Mouse (Mus musculus) erythroblast, embryonic 14.5 days (primary cell): Measurements from ENCODE around the gene Stx11. TPM values are rescaled to one million over a fixed set of nuclear protein-coding genes. Genes with fewer than 3 reads are reported as not detected.
"Not testable (repeated sequence)": the region's sequence is repeated elsewhere in the genome, so short reads cannot be mapped to it uniquely, and the experiment has no call there.

ENCODE experiments used
- H3K27me3 ChIP-seq: 2 replicates; pipeline ENCODE4 v1.6.1; 2012; ENCODE audit warnings: inconsistent platforms; ENCODE audit not compliant: control insufficient read depth
- H3K36me3 ChIP-seq: 2 replicates; pipeline ENCODE4 v1.6.1; 2012; ENCODE audit warnings: mild to moderate bottlenecking, inconsistent platforms; ENCODE audit not compliant: control insufficient read depth
- H3K4me1 ChIP-seq: 2 replicates; pipeline ENCODE4 v1.6.1; 2012; ENCODE audit warnings: inconsistent platforms; ENCODE audit not compliant: control insufficient read depth
- H3K4me3 ChIP-seq: replicated peaks from 2 replicates; pipeline ENCODE3; 2012; ENCODE audit warnings: moderate library complexity, mild to moderate bottlenecking, inconsistent platforms
- H3K9me3 ChIP-seq: 2 replicates; pipeline ENCODE4 v1.6.1; 2012; ENCODE audit warnings: low read length, inconsistent platforms, mixed read lengths; ENCODE audit not compliant: control insufficient read depth
- GATA1 ChIP-seq: IDR thresholded peaks from 2 replicates; pipeline ENCODE4 v1.6.1; 2012; ENCODE audit warnings: low read length, inconsistent platforms, mixed read lengths
- TAL1 ChIP-seq: IDR thresholded peaks from 3 replicates; pipeline ENCODE4 v1.6.1; 2012; ENCODE audit warnings: low read length, inconsistent platforms, mixed read lengths
- polyA plus RNA-seq: library from polyadenylated mRNA; stranded (reverse); fragments of >175 nt; gene quantifications from 2 replicates; pipeline ENCODE4 v1.2.3, GENCODE M21; 2012

Gene Stx11
- polyA plus RNA-seq, 1 experiment = 1.2 TPM

GRCm38 (mm10) chr10:12963362-12964147 lies 543 bp downstream of the Stx11 start:
- TF ChIP-seq TAL1 (no peak), GATA1 (no peak)
- Histone ChIP-seq H3K4me1 (peaks cover 36% of the 10 kb centered on the region), H3K27me3 (no peaks in the 10 kb centered on the region; the same call in 1 of the 2 replicates)

DNA sequence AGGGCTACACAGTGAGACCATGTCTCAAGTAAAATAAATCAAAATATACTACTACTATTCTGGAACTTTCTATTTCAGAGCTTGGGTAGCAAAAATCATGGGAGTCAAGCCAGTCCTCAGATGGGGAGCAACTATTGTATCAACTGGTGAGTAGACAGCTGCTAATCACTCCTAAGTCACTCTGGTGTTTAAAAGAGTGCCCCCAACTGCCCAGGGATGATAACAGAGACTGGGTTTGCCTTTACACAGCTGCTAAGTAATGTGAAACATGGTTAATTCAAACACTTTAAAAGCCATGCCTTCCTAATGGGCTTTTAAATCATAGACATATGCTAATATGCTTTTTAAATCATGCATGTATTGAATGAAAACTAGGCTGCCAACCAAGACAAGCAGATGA lies 1.9 kb downstream of the Stx11 start:
- H3K27me3 ChIP-seq = no peaks in the 10 kb centered on the region
- peak overlapping the region; percentile 87 for H3K4me3 ChIP-seq
- TF ChIP-seq GATA1 = no peak
- TF ChIP-seq TAL1 = peak; percentile 58
- peaks cover 25% of the 10 kb centered on the region for H3K36me3 ChIP-seq
- H3K4me1 ChIP-seq = peaks cover 36% of the 10 kb centered on the region
- peaks cover 3% of the 10 kb centered on the region for H3K9me3 ChIP-seq

More at GRCm38 (mm10) chr10:12963362-12964147, 543 bp downstream of the Stx11 start:
- peak overlapping the region; percentile 87 for H3K4me3 ChIP-seq
- H3K36me3 ChIP-seq = peaks cover 23% of the 10 kb centered on the region
- peaks cover 3% of the 10 kb centered on the region for H3K9me3 ChIP-seq

DNA sequence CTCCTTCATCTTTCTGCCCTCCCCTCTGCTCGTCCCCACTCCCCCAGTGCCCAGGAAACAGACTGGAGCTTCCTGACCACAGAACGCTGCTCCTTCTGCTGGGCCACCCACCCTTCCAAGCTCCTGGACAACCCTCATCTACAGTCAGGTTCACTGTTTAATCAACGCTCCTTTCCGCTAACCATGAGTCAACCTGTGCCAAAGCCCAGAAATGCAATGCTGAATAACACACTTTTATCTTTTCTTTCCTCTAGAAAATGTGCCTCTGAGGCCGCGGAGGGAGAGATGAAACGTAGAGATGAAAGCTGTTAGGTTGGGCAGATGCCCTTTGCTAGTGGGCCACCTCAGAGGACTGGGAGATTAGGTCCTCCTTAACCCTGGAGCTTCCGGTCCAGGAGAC lies 2.6 kb downstream of the Stx11 start:
- peaks cover 36% of the 10 kb centered on the region for H3K4me1 ChIP-seq
- peaks cover 3% of the 10 kb centered on the region for H3K9me3 ChIP-seq
- TF ChIP-seq TAL1 = no peak
- TF ChIP-seq GATA1 = no peak
- no peaks in the 10 kb centered on the region for H3K27me3 ChIP-seq
- peak overlapping the region; percentile 87 for H3K4me3 ChIP-seq
- H3K36me3 ChIP-seq = peaks cover 25% of the 10 kb centered on the region

DNA sequence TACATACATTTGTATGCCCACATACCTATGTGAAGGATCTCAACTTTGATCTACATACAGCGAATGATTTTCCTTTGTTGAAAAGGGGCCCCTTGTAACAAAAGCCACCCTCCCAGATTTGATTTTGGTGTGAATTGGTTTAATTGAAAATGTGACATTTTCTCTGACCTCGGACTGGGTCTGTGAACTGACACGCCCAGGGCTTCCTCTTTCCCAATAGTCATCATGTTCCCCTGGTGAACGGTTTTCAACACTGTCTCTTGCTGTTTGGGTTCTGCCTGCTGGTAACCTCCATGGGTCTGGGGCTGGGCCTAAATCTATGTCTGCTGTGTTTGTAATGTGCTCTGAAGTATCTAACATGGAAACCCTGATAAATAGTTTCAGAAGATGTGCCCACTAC lies 6.8 kb downstream of the Stx11 start:
- peaks cover 20% of the 10 kb centered on the region for H3K4me1 ChIP-seq
- no peak overlapping the region for H3K4me3 ChIP-seq

DNA sequence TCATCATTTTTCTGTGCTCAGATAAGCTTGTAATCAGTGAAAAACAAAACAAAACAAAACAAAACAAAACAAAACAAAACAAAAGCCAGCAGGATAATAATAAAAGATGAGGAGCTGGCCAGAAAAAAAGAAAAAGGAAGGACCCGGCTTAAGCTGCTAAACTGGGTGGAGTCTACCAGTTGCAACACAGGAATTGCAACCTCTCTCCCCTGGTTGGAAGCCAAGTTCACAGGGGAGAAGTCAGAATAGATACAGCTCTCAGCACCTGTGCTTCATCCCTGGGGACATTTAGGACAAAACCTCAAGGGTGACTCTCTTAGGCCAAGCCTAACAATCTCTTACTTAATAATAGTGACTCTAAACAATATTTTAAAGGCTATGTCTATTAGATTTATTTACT lies 8.3 kb downstream of the Stx11 start:
- no peak for TF ChIP-seq TAL1
- no peak for TF ChIP-seq GATA1
- Histone ChIP-seq H3K9me3 (peaks cover 3% of the 10 kb centered on the region), H3K36me3 (peaks cover 17% of the 10 kb centered on the region), H3K4me3 (no peak overlapping the region), H3K27me3 (no peaks in the 10 kb centered on the region), H3K4me1 (peaks cover 13% of the 10 kb centered on the region)

More for the DNA sequence above, 6.8 kb downstream of the Stx11 start:
- Histone ChIP-seq H3K27me3 (no peaks in the 10 kb centered on the region), H3K9me3 (peaks cover 3% of the 10 kb centered on the region), H3K36me3 (peaks cover 25% of the 10 kb centered on the region)
- TF ChIP-seq GATA1 (no peak), TAL1 (no peak)

GRCm38 (mm10) chr10:12951358-12951757 lies 12.7 kb downstream of the Stx11 start:
- H3K4me3 ChIP-seq, H3K36me3 ChIP-seq: not testable (repeated sequence)

GRCm38 (mm10) chr10:12949299-12949698 lies 14.8 kb downstream of the Stx11 start:
- peaks cover 3% of the 10 kb centered on the region for H3K36me3 ChIP-seq
- no peaks in the 10 kb centered on the region for H3K27me3 ChIP-seq
- H3K9me3 ChIP-seq = no peaks in the 10 kb centered on the region
- H3K4me1 ChIP-seq = peaks cover 20% of the 10 kb centered on the region
- TF ChIP-seq GATA1 = no peak
- TF ChIP-seq TAL1 = no peak
- no peak overlapping the region for H3K4me3 ChIP-seq

More at GRCm38 (mm10) chr10:12951358-12951757, 12.7 kb downstream of the Stx11 start:
- H3K9me3 ChIP-seq, H3K27me3 ChIP-seq: not testable (repeated sequence)
- H3K4me1 ChIP-seq = peaks cover 21% of the 10 kb centered on the region
- TF ChIP-seq TAL1 = peak; percentile 39; the same call in 2 of the 3 replicates

GRCm38 (mm10) chr10:12947606-12948005 lies 16.5 kb downstream of the Stx11 start:
- H3K4me3 ChIP-seq = no peak overlapping the region
- TF ChIP-seq TAL1 = no peak
- no peak for TF ChIP-seq GATA1

GRCm38 (mm10) chr10:12941018-12941761 lies 22.9 kb downstream of the Stx11 start:
- Histone ChIP-seq H3K4me1 (peaks cover 4% of the 10 kb centered on the region; the same call in 1 of the 2 replicates), H3K9me3 (no peaks in the 10 kb centered on the region), H3K4me3 (no peak overlapping the region), H3K36me3 (peaks cover 24% of the 10 kb centered on the region), H3K27me3 (peaks cover 19% of the 10 kb centered on the region)
- no peak for TF ChIP-seq TAL1
- no peak for TF ChIP-seq GATA1

More at GRCm38 (mm10) chr10:12947606-12948005, 16.5 kb downstream of the Stx11 start:
- Histone ChIP-seq H3K4me1 (peaks cover 17% of the 10 kb centered on the region), H3K27me3 (no peaks in the 10 kb centered on the region; the same call in 1 of the 2 replicates), H3K36me3 (peaks cover 6% of the 10 kb centered on the region), H3K9me3 (no peaks in the 10 kb centered on the region)
